20 mouse cellular contexts compared by ENCODE assay signal in genomic region chr13:65557636-65558035, GRCm38 (mm10). TPM values are rescaled to one million over a fixed set of nuclear protein-coding genes. Genes with fewer than 3 reads are reported as not detected.
DNase-seq lines count a peak whose midpoint lies in the region; ATAC-seq and TF ChIP-seq lines count a peak whose summit lies in the region.
"Not testable (repeated sequence)": the region's sequence is repeated elsewhere in the genome, so short reads cannot be mapped to it uniquely, and the experiment has no call there.
"Had no signal": no experiment of that assay in that cellular context is flagged by ENCODE, and none has a peak within 500 bp of the region (broad histone marks: within the 10 kb centered on the region; RNA-seq: fewer than 3 reads in every experiment).

No protein-coding gene starts in this region.

- not testable (repeated sequence) for TF ChIP-seq EP300 in ES-Bruce4 (IDR thresholded peaks at IDR 0.05; ENCODE audit: insufficient read depth, low read depth, low read length); liver, postnatal 0 days (IDR thresholded peaks at IDR 0.05; ENCODE audit: low read depth)

- peak overlapping the region; percentile 86 for H3K4me3 ChIP-seq in ES-Bruce4 (ENCODE audit: low read depth, low read length)
- H3K4me3 ChIP-seq in ES-E14 (ENCODE audit: insufficient read depth in 1 of 2, low read depth in 1 of 2, low read length in 2 of 2, poor library complexity in 1 of 2, severe bottlenecking in 1 of 2): peak overlapping the region; percentile 60 to 72
- not testable (repeated sequence) for H3K4me3 ChIP-seq in liver, postnatal 0 days (ENCODE audit: low read depth, low read length)

- not testable (repeated sequence) for DNase-seq in ES-E14 (ENCODE audit: low read depth, low spot score)
- DNase-seq in WW6 (ENCODE audit: low read depth, low spot score): peak; percentile 48
- DNase-seq in liver, postnatal 0 days: peak; percentile 5

- not testable (repeated sequence) for H3K9me3 ChIP-seq in ES-Bruce4 (replicated peaks; ENCODE audit: control insufficient read depth, insufficient read depth, low read length, poor library complexity, severe bottlenecking); ES-E14 (ENCODE audit: control insufficient read depth, insufficient read depth, low read depth, low read length); liver, postnatal 0 days (ENCODE audit: low read length)

- not testable (repeated sequence) for H3K27ac ChIP-seq in ES-Bruce4 (ENCODE audit: insufficient read depth, low read length); liver, postnatal 0 days (ENCODE audit: low read depth)
- peak overlapping the region; percentile 59; the same call in 1 of the 2 replicates for H3K27ac ChIP-seq in ES-E14 (ENCODE audit: insufficient read depth, low read depth, low read length, poor library complexity, severe bottlenecking)

- TF ChIP-seq CTCF in ES-Bruce4 (IDR thresholded peaks at IDR 0.05; ENCODE audit: low read depth, low read length); liver, postnatal 0 days (IDR thresholded peaks at IDR 0.05; ENCODE audit: low read depth): not testable (repeated sequence)

- H3K4me1 ChIP-seq in ES-Bruce4 (ENCODE audit: control insufficient read depth, insufficient read depth, low read length); ES-E14 (ENCODE audit: control insufficient read depth in 2 of 2, insufficient read depth in 2 of 2, low read length in 2 of 2, poor library complexity in 1 of 2); liver, postnatal 0 days (ENCODE audit: insufficient read depth): not testable (repeated sequence)

- not testable (repeated sequence) for H3K27me3 ChIP-seq in ES-Bruce4 (ENCODE audit: control insufficient read depth, insufficient read depth, low read length, poor library complexity, severe bottlenecking); liver, postnatal 0 days (ENCODE audit: insufficient read depth, low read length)

- not testable (repeated sequence) for H3K9ac ChIP-seq in ES-Bruce4 (ENCODE audit: low read depth, poor library complexity, severe bottlenecking); liver, postnatal 0 days (replicated peaks)
- peak overlapping the region; percentile 67 for H3K9ac ChIP-seq in ES-E14 (ENCODE audit: insufficient read depth, low read depth, low read length, poor library complexity, severe bottlenecking)

- not testable (repeated sequence) for H3K4me2 ChIP-seq in liver, postnatal 0 days (ENCODE audit: low read depth, low read length)

- WGBS in liver, postnatal 0 days (ENCODE audit: insufficient replicate concordance): 71% methylated on average over 4 of the region's 4 CpGs

- not testable (repeated sequence) for ATAC-seq in liver, postnatal 0 days

- TF ChIP-seq POLR2A in ES-Bruce4 (IDR thresholded peaks at IDR 0.05; ENCODE audit: insufficient read depth, low read length): not testable (repeated sequence)

- not testable (repeated sequence) for H3K36me3 ChIP-seq in ES-Bruce4 (ENCODE audit: control insufficient read depth, insufficient read depth, low read length, poor library complexity, severe bottlenecking); ES-E14 (ENCODE audit: control insufficient read depth, insufficient read depth, low read length, poor library complexity, severe bottlenecking); liver, postnatal 0 days (replicated peaks; ENCODE audit: insufficient read depth, low read length)

- in situ Hi-C loops in ES-E14 (cut with MboI; ENCODE audit: low sequenced_read_pairs in 2 of 2, unreplicated experiment in 2 of 2): not testable (repeated sequence)

RNA-seq across cellular contexts. Expression of gene Gm10139, which starts 45.2 kb away (rescaled TPM):
- polyA plus RNA-seq in ES-Bruce4 (2011; ENCODE audit: insufficient read depth, insufficient read length, low read depth, missing spikeins): 11.9 and 12.2 TPM in 2 replicates
- not detected in 2 replicates for total RNA-seq in ES-E14 (2012; rRNA removed)
- polyA plus RNA-seq in liver, postnatal 0 days (2015; fragmentation: Nextera tagmentation; extraction: Ambion mirVana): not detected in 2 replicates
- total RNA-seq: adrenal gland, adult 18-20 months; adrenal gland, adult 8-10 months; adrenal gland, postnatal 14 days; adrenal gland, postnatal 36 days; forebrain, postnatal 0 days; MEL had no signal
- polyA plus RNA-seq: activated CD4-positive, CD25-positive, alpha-beta regulatory T cell, adult 4 months; C2C12; cerebellum, adult 2 months; cortical plate, adult 2 months; embryonic facial prominence, embryonic 10.5 days; embryonic facial prominence, embryonic 12.5 days; embryonic facial prominence, embryonic 14.5 days; forebrain, embryonic 11.5 days; forebrain, embryonic 13.5 days; forebrain, embryonic 15.5 days; forebrain, postnatal 0 days had no signal

Comparison
In these comparisons a context has a peak if more than half of its experiments do, and no peak if none do; other contexts are left out.
1. RNA of gene Gm10139, which starts 45.2 kb away (polyA plus RNA-seq): 11.9 to 12.2 TPM in ES-Bruce4; not detected in liver, postnatal 0 days; every median in the first group is over 10 times any median in the second.